ENCODE assay signal across 10 mouse cellular contexts in the genomic region with DNA sequence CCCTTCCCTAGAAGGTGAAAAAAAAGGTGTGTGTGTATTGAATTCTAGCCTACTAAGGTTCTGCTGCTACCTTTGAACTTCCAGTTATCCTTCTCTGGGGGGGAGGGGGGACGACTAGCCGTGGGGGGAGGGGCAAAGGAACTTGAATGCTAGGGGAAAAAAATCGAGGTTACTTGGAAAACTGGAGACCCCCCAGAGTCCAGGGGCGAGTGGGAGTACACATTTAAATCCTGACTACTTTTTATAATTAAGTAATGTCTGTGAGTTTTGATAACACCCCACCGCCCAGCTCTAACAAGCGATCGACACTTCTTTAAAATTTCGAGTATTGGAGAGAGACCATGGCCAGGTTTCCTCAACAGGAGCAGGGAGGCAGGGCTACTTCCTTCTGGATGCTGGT. TPM values are rescaled to one million over a fixed set of nuclear protein-coding genes. Genes with fewer than 3 reads are reported as not detected.
DNase-seq lines count a peak whose midpoint lies in the region; ATAC-seq lines count a peak whose summit lies in the region.
"Had no signal": no experiment of that assay in that cellular context is flagged by ENCODE, and none has a peak within 500 bp of the region (broad histone marks: within the 10 kb centered on the region; RNA-seq: fewer than 3 reads in every experiment).

No protein-coding gene starts in this region.

- no peak for ATAC-seq in heart, embryonic 11.5 days (replicated peaks; ENCODE audit: insufficient number of reproducible peaks, low FRiP score, low TSS enrichment)
- no peak for ATAC-seq in hindbrain, embryonic 13.5 days (ENCODE audit: low FRiP score)
- ATAC-seq in midbrain, embryonic 12.5 days (ENCODE audit: low FRiP score, low read depth) = no peak
- ATAC-seq in erythroblast, adult 5-6 weeks (replicated peaks; ENCODE audit: low FRiP score, poor library complexity, severe bottlenecking) = no peak
- ATAC-seq in erythroid progenitor cell, adult 5-6 weeks (replicated peaks; ENCODE audit: low FRiP score, poor library complexity, severe bottlenecking) = no peak
- ATAC-seq: CD4-positive, CD25-positive, alpha-beta regulatory T cell, adult 4 months had no signal

- H3K9ac ChIP-seq in heart, embryonic 11.5 days (ENCODE audit: low read depth, low read length) = peak overlapping the region; percentile 95
- peak overlapping the region; percentile 81 for H3K9ac ChIP-seq in hindbrain, embryonic 13.5 days
- peak overlapping the region; percentile 87 for H3K9ac ChIP-seq in midbrain, embryonic 12.5 days (replicated peaks)

- peak overlapping the region; percentile 81 for H3K4me2 ChIP-seq in heart, embryonic 11.5 days
- peak overlapping the region; percentile 79 for H3K4me2 ChIP-seq in hindbrain, embryonic 13.5 days
- peak overlapping the region; percentile 76 for H3K4me2 ChIP-seq in midbrain, embryonic 12.5 days (replicated peaks)

- H3K9me3 ChIP-seq in heart, embryonic 11.5 days (replicated peaks; ENCODE audit: control insufficient read depth, low read length) = no peaks in the 10 kb centered on the region
- H3K9me3 ChIP-seq in hindbrain, embryonic 13.5 days = no peaks in the 10 kb centered on the region
- no peaks in the 10 kb centered on the region for H3K9me3 ChIP-seq in midbrain, embryonic 12.5 days
- H3K9me3 ChIP-seq: megakaryocyte, embryonic 14.5 days had no signal

- WGBS in heart, embryonic 11.5 days (ENCODE audit: insufficient replicate concordance) = 3% methylated on average over 8 of the region's 8 CpGs
- WGBS in hindbrain, embryonic 13.5 days = 5% methylated on average over 8 of the region's 8 CpGs
- 2% methylated on average over 8 of the region's 8 CpGs for WGBS in midbrain, embryonic 12.5 days

- peak overlapping the region; percentile 87 for H3K4me3 ChIP-seq in heart, embryonic 11.5 days (ENCODE audit: low read depth, low read length)
- H3K4me3 ChIP-seq in hindbrain, embryonic 13.5 days = peak overlapping the region; percentile 58
- H3K4me3 ChIP-seq in midbrain, embryonic 12.5 days = peak overlapping the region; percentile 78

- H3K27ac ChIP-seq in heart, embryonic 11.5 days (ENCODE audit: low read depth, low read length) = peak overlapping the region; percentile 93
- H3K27ac ChIP-seq in hindbrain, embryonic 13.5 days = 0 out of 2 replicates have a peak overlapping the region, but pooled peaks have one; percentile 8
- peak overlapping the region; percentile 68; the same call in 1 of the 2 replicates for H3K27ac ChIP-seq in midbrain, embryonic 12.5 days (replicated peaks)

- H3K27me3 ChIP-seq in heart, embryonic 11.5 days (ENCODE audit: control insufficient read depth, insufficient read depth, low read length) = no peaks in the 10 kb centered on the region
- H3K27me3 ChIP-seq in hindbrain, embryonic 13.5 days = peaks cover 59% of the 10 kb centered on the region
- peaks cover 31% of the 10 kb centered on the region for H3K27me3 ChIP-seq in midbrain, embryonic 12.5 days

- peaks cover 39% of the 10 kb centered on the region for H3K4me1 ChIP-seq in heart, embryonic 11.5 days (ENCODE audit: control insufficient read depth, insufficient read depth, low read length)
- peaks cover 66% of the 10 kb centered on the region for H3K4me1 ChIP-seq in hindbrain, embryonic 13.5 days (replicated peaks)
- H3K4me1 ChIP-seq in midbrain, embryonic 12.5 days = peaks cover 63% of the 10 kb centered on the region

- no peak for DNase-seq in heart, postnatal 4 days
- peak; percentile 10 for DNase-seq in Muller cell, postnatal 12 days (ENCODE audit: inconsistent ontology term)
- no peak for DNase-seq in spleen, postnatal 4 days (ENCODE audit: low spot score in 2 of 2)

- peaks cover 8% of the 10 kb centered on the region for H3K36me3 ChIP-seq in heart, embryonic 11.5 days (ENCODE audit: control insufficient read depth, insufficient read depth, low read length)
- H3K36me3 ChIP-seq in hindbrain, embryonic 13.5 days = no peaks in the 10 kb centered on the region
- H3K36me3 ChIP-seq in midbrain, embryonic 12.5 days = peaks cover 12% of the 10 kb centered on the region

RNA-seq across cellular contexts. Expression of gene Ajuba, which starts 2.3 kb away (rescaled TPM):
- 23.4 and 30.7 TPM in 2 replicates for polyA plus RNA-seq in heart, embryonic 11.5 days (2014; fragmentation: Nextera tagmentation; extraction: Ambion mirVana)
- total RNA-seq in heart, postnatal 4 days (2021) = 10 to 100 TPM; 19.4 to 20.3 TPM
- 9.8 and 10.0 TPM in 2 replicates for polyA plus RNA-seq in hindbrain, embryonic 13.5 days (2015; fragmentation: Nextera tagmentation; extraction: Ambion mirVana)
- 41.6 and 46.6 TPM in 2 replicates for polyA plus RNA-seq in midbrain, embryonic 12.5 days (2016; fragmentation: Nextera tagmentation; extraction: Ambion mirVana)
- not detected in 2 replicates for total RNA-seq in erythroblast, adult 5-6 weeks (2015; ENCODE audit: low replicate concordance)
- total RNA-seq in erythroblast, adult 5-6 weeks (2017; ENCODE audit: low replicate concordance) = 0.85 TPM in 1 of 2 replicates, not detected in the other
- 2.5 TPM in 1 of 2 replicates, not detected in the other for total RNA-seq in erythroid progenitor cell, adult 5-6 weeks (2015; ENCODE audit: low replicate concordance)
- total RNA-seq in erythroid progenitor cell, adult 5-6 weeks (2017; ENCODE audit: low replicate concordance) = not detected in 2 replicates
- polyA plus RNA-seq: CD4-positive, CD25-positive, alpha-beta regulatory T cell, adult 4 months had no signal

RNA-seq across cellular contexts. Expression of gene Haus4, which starts 20.6 kb away (rescaled TPM):
- polyA plus RNA-seq in heart, embryonic 11.5 days (2014; fragmentation: Nextera tagmentation; extraction: Ambion mirVana) = 40.1 and 42.8 TPM in 2 replicates
- 10 to 100 TPM; 30.6 to 32.7 TPM for total RNA-seq in heart, postnatal 4 days (2021)
- polyA plus RNA-seq in hindbrain, embryonic 13.5 days (2015; fragmentation: Nextera tagmentation; extraction: Ambion mirVana) = 19.8 and 21.3 TPM in 2 replicates
- 32.4 and 35.0 TPM in 2 replicates for polyA plus RNA-seq in midbrain, embryonic 12.5 days (2016; fragmentation: Nextera tagmentation; extraction: Ambion mirVana)
- total RNA-seq in erythroblast, adult 5-6 weeks (2015; ENCODE audit: low replicate concordance) = 13.0 and 30.6 TPM in 2 replicates
- 39.4 and 42.9 TPM in 2 replicates for total RNA-seq in erythroblast, adult 5-6 weeks (2017; ENCODE audit: low replicate concordance)
- 63.4 and 91.4 TPM in 2 replicates for total RNA-seq in erythroid progenitor cell, adult 5-6 weeks (2015; ENCODE audit: low replicate concordance)
- total RNA-seq in erythroid progenitor cell, adult 5-6 weeks (2017; ENCODE audit: low replicate concordance) = 43.3 and 75.6 TPM in 2 replicates

RNA-seq across cellular contexts. Expression of gene 4931414P19Rik, which starts 30.8 kb away (rescaled TPM):
- polyA plus RNA-seq in heart, embryonic 11.5 days (2014; fragmentation: Nextera tagmentation; extraction: Ambion mirVana) = 4.4 and 4.5 TPM in 2 replicates
- 1 to 10 TPM; 4.9 to 6.6 TPM for total RNA-seq in heart, postnatal 4 days (2021)
- polyA plus RNA-seq in hindbrain, embryonic 13.5 days (2015; fragmentation: Nextera tagmentation; extraction: Ambion mirVana) = 6.8 and 7.6 TPM in 2 replicates
- 8.2 and 10.4 TPM in 2 replicates for polyA plus RNA-seq in midbrain, embryonic 12.5 days (2016; fragmentation: Nextera tagmentation; extraction: Ambion mirVana)
- 1.3 and 4.4 TPM in 2 replicates for total RNA-seq in erythroblast, adult 5-6 weeks (2015; ENCODE audit: low replicate concordance)
- total RNA-seq in erythroblast, adult 5-6 weeks (2017; ENCODE audit: low replicate concordance) = 1.0 and 1.4 TPM in 2 replicates
- total RNA-seq in erythroid progenitor cell, adult 5-6 weeks (2015; ENCODE audit: low replicate concordance) = 1.3 and 14.1 TPM in 2 replicates
- total RNA-seq in erythroid progenitor cell, adult 5-6 weeks (2017; ENCODE audit: low replicate concordance) = 2.2 and 4.7 TPM in 2 replicates

RNA-seq across cellular contexts. Expression of gene Psmb5, which starts 42.8 kb away (rescaled TPM):
- polyA plus RNA-seq in heart, embryonic 11.5 days (2014; fragmentation: Nextera tagmentation; extraction: Ambion mirVana) = 364 and 386 TPM in 2 replicates
- total RNA-seq in heart, postnatal 4 days (2021) = 100 to 1,000 TPM; 192 to 198 TPM
- polyA plus RNA-seq in hindbrain, embryonic 13.5 days (2015; fragmentation: Nextera tagmentation; extraction: Ambion mirVana) = 439 and 447 TPM in 2 replicates
- 363 and 400 TPM in 2 replicates for polyA plus RNA-seq in midbrain, embryonic 12.5 days (2016; fragmentation: Nextera tagmentation; extraction: Ambion mirVana)
- 47.7 and 51.0 TPM in 2 replicates for total RNA-seq in erythroblast, adult 5-6 weeks (2015; ENCODE audit: low replicate concordance)
- total RNA-seq in erythroblast, adult 5-6 weeks (2017; ENCODE audit: low replicate concordance) = 12.9 and 18.1 TPM in 2 replicates
- 44.9 and 56.2 TPM in 2 replicates for total RNA-seq in erythroid progenitor cell, adult 5-6 weeks (2015; ENCODE audit: low replicate concordance)
- total RNA-seq in erythroid progenitor cell, adult 5-6 weeks (2017; ENCODE audit: low replicate concordance) = 8.7 and 14.7 TPM in 2 replicates

RNA-seq across cellular contexts. Expression of gene Psmb11, which starts 46.2 kb away (rescaled TPM):
- not detected in 2 replicates for polyA plus RNA-seq in heart, embryonic 11.5 days (2014; fragmentation: Nextera tagmentation; extraction: Ambion mirVana)
- not detected for total RNA-seq in heart, postnatal 4 days (2021)
- polyA plus RNA-seq in hindbrain, embryonic 13.5 days (2015; fragmentation: Nextera tagmentation; extraction: Ambion mirVana) = not detected in 2 replicates
- not detected in 2 replicates for polyA plus RNA-seq in midbrain, embryonic 12.5 days (2016; fragmentation: Nextera tagmentation; extraction: Ambion mirVana)
- not detected in 2 replicates for total RNA-seq in erythroblast, adult 5-6 weeks (2015; ENCODE audit: low replicate concordance)
- 0.26 TPM in 1 of 2 replicates, not detected in the other for total RNA-seq in erythroblast, adult 5-6 weeks (2017; ENCODE audit: low replicate concordance)
- total RNA-seq in erythroid progenitor cell, adult 5-6 weeks (2015; ENCODE audit: low replicate concordance) = not detected in 2 replicates
- total RNA-seq in erythroid progenitor cell, adult 5-6 weeks (2017; ENCODE audit: low replicate concordance) = not detected in 2 replicates
- polyA plus RNA-seq: CD4-positive, CD25-positive, alpha-beta regulatory T cell, adult 4 months had no signal

Comparison
In these comparisons a context has a peak if more than half of its experiments do, and no peak if none do; other contexts are left out.
1. H3K27ac ChIP-seq: peak in every context shown above with its lines; median percentile 93 in heart, embryonic 11.5 days; 68 in midbrain, embryonic 12.5 days; 8 in hindbrain, embryonic 13.5 days.
2. RNA of gene Ajuba, which starts 2.3 kb away (total RNA-seq): 19.4 to 20.3 TPM in heart, postnatal 4 days; 2.5 TPM in erythroid progenitor cell, adult 5-6 weeks and 0.85 TPM in erythroblast, adult 5-6 weeks; every median in the first group is over 4 times any median in the second.
3. Peak in every context shown above with its lines, with median percentiles within 50 percentile points of each other: H3K4me2 ChIP-seq, H3K4me3 ChIP-seq and H3K9ac ChIP-seq.